Mouse (Mus musculus): Measurements from ENCODE around the gene Gm3415.
"Not testable (repeated sequence)": the region's sequence is repeated elsewhere in the genome, so short reads cannot be mapped to it uniquely, and the experiment has no call there.

Gm3415 gene

DNA sequence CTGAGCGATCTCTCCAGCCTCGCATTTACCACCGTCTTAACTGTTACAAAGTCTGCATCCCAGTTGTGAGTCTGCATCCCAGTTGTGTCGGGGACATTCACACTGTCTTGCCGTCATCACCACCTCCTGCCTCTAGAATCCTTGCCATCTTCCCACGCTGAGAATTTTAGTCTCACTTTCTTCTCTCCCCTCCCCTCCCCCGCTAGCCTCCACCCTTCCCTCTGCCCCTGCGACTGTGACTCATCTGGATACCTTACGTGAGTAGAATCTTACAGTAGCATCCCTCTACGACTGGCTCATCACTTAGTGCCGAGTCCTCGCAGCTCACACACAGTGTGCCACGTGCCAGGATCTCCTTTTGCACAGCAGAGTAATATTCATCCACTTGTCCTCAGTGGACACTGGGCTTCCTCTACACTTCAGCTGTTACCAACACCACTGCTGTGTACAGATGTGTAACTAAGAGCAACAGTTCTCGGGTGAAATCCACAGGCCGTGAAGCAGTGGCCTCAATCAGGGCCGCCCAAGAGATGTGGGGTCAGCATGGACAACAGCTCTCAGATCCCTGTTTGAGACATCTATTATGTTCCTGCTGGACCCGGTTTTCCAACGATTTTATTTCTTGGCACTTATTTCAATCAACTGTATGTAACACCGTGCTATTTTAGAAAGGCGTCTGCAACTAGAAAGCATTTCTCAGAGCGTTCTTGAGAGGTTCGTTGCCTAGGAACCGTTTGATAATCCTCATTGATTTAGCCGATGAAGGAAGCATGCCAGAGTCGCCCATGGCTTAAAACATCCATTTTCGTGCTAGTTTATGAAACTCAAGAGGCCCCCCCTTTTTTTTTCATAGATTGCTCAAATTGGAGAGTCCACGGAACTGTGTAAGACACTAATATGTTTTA, 42.5 kb downstream of the Gm3415 start:
- DNase-seq (ENCODE audit: low read depth in 1 of 2, low spot score in 2 of 2) = no peak

DNA sequence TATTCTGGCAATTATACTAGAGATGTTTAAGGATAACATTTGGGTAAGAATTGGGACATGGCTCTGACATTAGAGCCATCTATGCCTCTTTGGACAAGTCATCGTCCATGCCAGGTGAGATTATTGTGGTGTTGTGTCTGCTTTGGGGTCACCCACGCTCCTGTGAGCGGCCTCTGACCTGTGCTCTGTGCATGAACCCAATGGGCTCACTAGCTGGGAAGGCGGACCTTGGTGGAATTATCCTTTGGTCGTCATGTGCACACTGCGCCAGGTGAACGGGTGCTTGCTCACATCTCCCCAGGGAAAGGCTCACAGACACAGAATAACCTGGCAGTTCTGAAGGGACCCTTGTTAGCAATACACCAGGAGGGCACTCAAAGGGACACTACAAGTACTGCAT, 43.3 kb downstream of the Gm3415 start:
- not testable (repeated sequence) for DNase-seq (ENCODE audit: low read depth in 1 of 2, low spot score in 2 of 2)

DNA sequence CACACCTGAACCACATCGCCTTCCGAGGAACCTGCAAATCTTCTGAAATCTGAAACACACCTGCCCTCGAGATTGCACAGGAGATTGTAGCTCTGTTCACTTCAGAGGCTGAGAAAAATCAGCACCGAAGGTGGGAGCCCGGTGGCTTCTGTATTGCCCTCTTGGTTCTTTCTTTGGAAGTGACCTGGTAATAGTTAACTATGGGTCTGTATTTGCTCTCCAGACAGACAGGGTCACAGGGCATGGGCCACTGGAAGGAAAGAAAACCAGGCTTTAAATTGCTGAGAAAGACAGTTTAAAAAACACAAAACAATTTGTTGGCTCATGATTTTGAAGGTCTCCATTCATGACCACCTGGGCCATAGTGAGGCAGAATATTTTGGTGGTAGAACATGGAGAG, 44.0 kb downstream of the Gm3415 start:
- DNase-seq (ENCODE audit: low read depth in 1 of 2, low spot score in 2 of 2) = no peak

DNA sequence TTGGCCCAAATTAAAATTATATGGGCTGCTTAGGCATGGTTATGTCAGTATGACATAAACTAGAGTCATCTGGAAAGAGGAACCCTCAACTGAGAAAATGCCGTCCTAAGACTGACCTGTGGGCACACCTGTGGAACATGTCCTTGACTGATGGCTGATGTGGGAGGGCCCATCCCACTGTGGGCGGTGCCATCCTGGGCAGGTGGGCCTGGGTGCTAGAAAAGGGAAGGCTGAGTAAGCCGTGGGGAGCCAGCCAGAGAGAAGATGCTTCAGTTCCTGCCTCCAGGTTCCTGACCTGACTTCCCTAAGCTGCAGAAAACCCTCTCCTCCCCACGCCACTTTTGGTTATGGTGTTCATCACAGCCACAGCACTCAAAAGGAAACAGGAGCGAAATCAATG, 50.3 kb downstream of the Gm3415 start:
- DNase-seq (ENCODE audit: low read depth in 1 of 2, low spot score in 2 of 2) = no peak

DNA sequence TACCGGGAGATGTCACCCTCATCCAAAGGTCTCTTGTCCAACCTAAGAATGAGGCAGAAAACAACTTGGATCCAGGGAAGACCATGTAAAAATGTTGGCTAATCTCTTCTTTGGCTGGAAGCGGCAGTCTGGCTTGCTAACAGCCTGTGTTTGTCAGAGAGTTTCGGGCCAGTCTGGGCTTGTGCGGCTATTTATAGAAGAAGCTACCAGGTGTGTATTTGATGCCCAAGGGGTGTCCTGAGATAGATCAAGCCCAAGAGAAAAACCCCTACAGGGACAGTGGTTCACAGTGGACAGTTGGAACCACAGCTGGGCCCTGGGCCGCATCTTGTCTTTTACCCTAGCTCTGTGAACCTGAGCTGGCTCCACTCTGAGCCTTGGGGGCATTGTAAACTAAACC, 51.0 kb downstream of the Gm3415 start:
- DNase-seq (ENCODE audit: low read depth in 1 of 2, low spot score in 2 of 2) = no peak

DNA sequence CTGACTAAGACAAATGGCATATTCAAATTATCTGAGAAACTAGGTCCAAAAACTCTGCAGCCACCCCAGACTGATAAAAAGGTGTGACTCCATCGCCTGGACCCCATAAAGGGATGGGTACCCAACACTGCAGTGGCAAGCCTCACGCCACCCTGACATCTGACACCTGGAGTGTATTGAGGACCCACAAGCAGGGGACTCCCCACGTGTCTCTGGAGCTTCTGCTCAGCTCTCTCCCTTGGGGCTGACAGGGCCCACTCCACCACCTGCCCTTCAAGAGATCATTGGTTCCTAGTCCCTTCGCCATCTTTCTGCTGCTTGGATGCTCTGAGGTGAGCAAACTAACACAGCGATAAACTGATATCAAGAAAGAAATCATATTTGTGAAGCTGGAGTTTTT, 51.9 kb downstream of the Gm3415 start:
- DNase-seq (ENCODE audit: low read depth in 1 of 2, low spot score in 2 of 2) = no peak
